Mouse (Mus musculus) MEL (cell line): ENCODE measurements around the gene Tmc1. TPM values are rescaled to one million over a fixed set of nuclear protein-coding genes. Genes with fewer than 3 reads are reported as not detected.

Experiments used
- DNase-seq: peaks from one replicate; pipeline ENCODE4 v3.0.0; 2011; ENCODE audit warnings: low read depth, low spot score
- H3K27ac ChIP-seq: 2 replicates; pipeline ENCODE4 v1.5.1; 2012; ENCODE audit warnings: low read depth, mild to moderate bottlenecking, control low read depth, low read length, moderate library complexity; ENCODE audit not compliant: control insufficient read depth
- H3K27me3 ChIP-seq, 2 experiments: fragments of 150-350 bp in 1 of 2; sonication (generic) in 1 of 2; 2 replicates each; pipeline ENCODE4 v1.6.1; 2012; ENCODE audit warnings: low read length in 2 of 2, mild to moderate bottlenecking in 2 of 2, improper control_type of control experiment in 1 of 2, moderate library complexity in 1 of 2; ENCODE audit not compliant: insufficient read depth in 2 of 2, control insufficient read depth in 1 of 2
- H3K36me3 ChIP-seq, 2 experiments: 2 replicates each; pipeline ENCODE4 v1.6.1; 2012 to 2014; ENCODE audit warnings: low read length in 2 of 2, improper control_type of control experiment in 1 of 2, inconsistent platforms in 1 of 2, mild to moderate bottlenecking in 1 of 2; ENCODE audit not compliant: insufficient read depth in 2 of 2, control insufficient read depth in 1 of 2
- H3K4me1 ChIP-seq, 2 experiments: fragments of 150-350 bp in 1 of 2; sonication (generic) in 1 of 2; 2 replicates each; pipeline ENCODE4 v1.6.1; 2012; ENCODE audit warnings: low read length in 2 of 2, improper control_type of control experiment in 1 of 2, mild to moderate bottlenecking in 1 of 2; ENCODE audit not compliant: insufficient read depth in 2 of 2, control insufficient read depth in 1 of 2
- H3K4me3 ChIP-seq, 2 experiments: fragments of 150-350 bp in 1 of 2; sonication (generic) in 1 of 2; 2 replicates each; pipeline ENCODE4 v1.5.1; 2012; ENCODE audit warnings: low read depth in 2 of 2, low read length in 2 of 2, mild to moderate bottlenecking in 2 of 2, moderate library complexity in 2 of 2, control low read depth in 1 of 2, improper control_type of control experiment in 1 of 2; ENCODE audit not compliant: control insufficient read depth in 1 of 2, insufficient read depth in 1 of 2
- H3K79me2 ChIP-seq: 2 replicates; pipeline ENCODE4 v1.6.1; 2012; ENCODE audit warnings: mild to moderate bottlenecking, low read length, moderate library complexity; ENCODE audit not compliant: control insufficient read depth, poor library complexity, insufficient read depth
- H3K9ac ChIP-seq: 2 replicates; pipeline ENCODE4 v1.6.1; 2012; ENCODE audit warnings: low read depth, mild to moderate bottlenecking, control low read depth, low read length, moderate library complexity; ENCODE audit not compliant: control insufficient read depth, poor library complexity, severe bottlenecking
- H3K9me3 ChIP-seq: fragments of 150-350 bp; sonication (generic); replicated peaks from 2 replicates; pipeline ENCODE4 v1.6.1; 2012; ENCODE audit warnings: mild to moderate bottlenecking, low read length, improper control_type of control experiment, moderate library complexity; ENCODE audit not compliant: insufficient read depth
- CHD2 ChIP-seq: IDR thresholded peaks from 2 replicates; pipeline ENCODE4 v1.6.1; 2011; ENCODE audit warnings: low read length, improper control_type of control experiment
- E2F4 ChIP-seq: IDR thresholded peaks from 2 replicates; pipeline ENCODE4 v1.6.1; 2011; ENCODE audit warnings: low read depth, low read length, improper control_type of control experiment, borderline replicate concordance
- ELF1 ChIP-seq: IDR thresholded peaks from 2 replicates; pipeline ENCODE4 v1.6.1; 2014; ENCODE audit warnings: low read depth, mild to moderate bottlenecking, inconsistent platforms, low read length, improper control_type of control experiment, moderate library complexity
- EP300 ChIP-seq, 2 experiments: IDR thresholded peaks; 2 replicates each; pipeline ENCODE4 v1.6.1; 2011; ENCODE audit warnings: improper control_type of control experiment in 2 of 2, low read length in 2 of 2, low read depth in 1 of 2, mild to moderate bottlenecking in 1 of 2
- ETS1 ChIP-seq: IDR thresholded peaks from 2 replicates; pipeline ENCODE4 v1.6.1; 2012; ENCODE audit warnings: low read depth, mild to moderate bottlenecking, inconsistent platforms, low read length, improper control_type of control experiment, moderate library complexity
- GATA1 ChIP-seq: IDR thresholded peaks from 2 replicates; pipeline ENCODE4 v1.6.1; 2011; ENCODE audit warnings: low read depth, low read length, improper control_type of control experiment
- JUND ChIP-seq: IDR thresholded peaks from 2 replicates; pipeline ENCODE4 v1.6.1; 2011; ENCODE audit warnings: low read depth, mild to moderate bottlenecking, improper control_type of control experiment, low read length
- KAT2A ChIP-seq: conservative IDR thresholded peaks from 2 replicates; pipeline ENCODE4 v1.6.1; 2012; ENCODE audit warnings: low read depth, low read length, improper control_type of control experiment, inconsistent platforms
- MAX ChIP-seq: IDR thresholded peaks from 2 replicates; pipeline ENCODE4 v1.6.1; 2011; ENCODE audit warnings: low read length, improper control_type of control experiment
- MAZ ChIP-seq: IDR thresholded peaks from 2 replicates; pipeline ENCODE4 v1.6.1; 2012; ENCODE audit warnings: low read depth, mild to moderate bottlenecking, inconsistent platforms, low read length, improper control_type of control experiment
- MXI1 ChIP-seq: IDR thresholded peaks from 2 replicates; pipeline ENCODE4 v1.6.1; 2011; ENCODE audit warnings: mild to moderate bottlenecking, low read depth, low read length, improper control_type of control experiment
- NELFE ChIP-seq: IDR thresholded peaks from 2 replicates; pipeline ENCODE4 v1.6.1; 2011; ENCODE audit warnings: low read depth, low read length, improper control_type of control experiment
- NRF1 ChIP-seq: IDR thresholded peaks from 2 replicates; pipeline ENCODE4 v1.6.1; 2014; ENCODE audit warnings: low read depth, mild to moderate bottlenecking, inconsistent platforms, low read length, improper control_type of control experiment, moderate library complexity; ENCODE audit not compliant: poor library complexity, insufficient read depth, severe bottlenecking
- POLR2AphosphoS5 ChIP-seq: IDR thresholded peaks from 2 replicates; pipeline ENCODE4 v1.6.1; 2012; ENCODE audit warnings: low read depth, borderline replicate concordance, mild to moderate bottlenecking, inconsistent platforms, low read length, moderate library complexity, mixed read lengths
- SIN3A ChIP-seq: IDR thresholded peaks from 2 replicates; pipeline ENCODE4 v1.6.1; 2012; ENCODE audit warnings: low read length, improper control_type of control experiment, inconsistent platforms
- TCF12 ChIP-seq: IDR thresholded peaks from 2 replicates; pipeline ENCODE4 v1.6.1; 2014; ENCODE audit warnings: low read depth, mild to moderate bottlenecking, inconsistent platforms, low read length, improper control_type of control experiment, moderate library complexity
- USF2 ChIP-seq, 2 experiments: IDR thresholded peaks; 2 replicates each; pipeline ENCODE4 v1.6.1; 2011 to 2012; ENCODE audit warnings: improper control_type of control experiment in 2 of 2, low read length in 2 of 2, borderline replicate concordance in 1 of 2, inconsistent platforms in 1 of 2, low read depth in 1 of 2, mild to moderate bottlenecking in 1 of 2; ENCODE audit not compliant: insufficient read depth in 1 of 2
- ZKSCAN1 ChIP-seq: IDR thresholded peaks from 2 replicates; pipeline ENCODE4 v1.6.1; 2012; ENCODE audit warnings: low read depth, mild to moderate bottlenecking, inconsistent platforms, low read length, improper control_type of control experiment, moderate library complexity
- ZNF384 ChIP-seq: IDR thresholded peaks from 2 replicates; pipeline ENCODE4 v1.6.1; 2012; ENCODE audit warnings: low read depth, mild to moderate bottlenecking, inconsistent platforms, low read length, improper control_type of control experiment
- polyA plus RNA-seq, 2 experiments: library from polyadenylated mRNA; stranded (reverse) in 1 of 2; unstranded in 1 of 2; fragments of >175 nt in 1 of 2; fragments of >200 nt in 1 of 2; gene quantifications; 2 replicates each; pipeline versions ENCODE4 v1.2.1 to v1.2.4; 2012; ENCODE audit warnings: low replicate concordance in 2 of 2, low read depth in 1 of 2; ENCODE audit not compliant: insufficient read length in 2 of 2, insufficient read depth in 1 of 2, missing spikeins in 1 of 2
- total RNA-seq: library from RNA; depleted of rRNA; stranded (reverse); fragments of 300-350 nt; gene quantifications from 2 replicates; pipeline ENCODE4 v1.2.3, GENCODE M21; 2012

Tmc1 gene
- total and polyA plus RNA-seq, 3 experiments = not detected

DNA sequence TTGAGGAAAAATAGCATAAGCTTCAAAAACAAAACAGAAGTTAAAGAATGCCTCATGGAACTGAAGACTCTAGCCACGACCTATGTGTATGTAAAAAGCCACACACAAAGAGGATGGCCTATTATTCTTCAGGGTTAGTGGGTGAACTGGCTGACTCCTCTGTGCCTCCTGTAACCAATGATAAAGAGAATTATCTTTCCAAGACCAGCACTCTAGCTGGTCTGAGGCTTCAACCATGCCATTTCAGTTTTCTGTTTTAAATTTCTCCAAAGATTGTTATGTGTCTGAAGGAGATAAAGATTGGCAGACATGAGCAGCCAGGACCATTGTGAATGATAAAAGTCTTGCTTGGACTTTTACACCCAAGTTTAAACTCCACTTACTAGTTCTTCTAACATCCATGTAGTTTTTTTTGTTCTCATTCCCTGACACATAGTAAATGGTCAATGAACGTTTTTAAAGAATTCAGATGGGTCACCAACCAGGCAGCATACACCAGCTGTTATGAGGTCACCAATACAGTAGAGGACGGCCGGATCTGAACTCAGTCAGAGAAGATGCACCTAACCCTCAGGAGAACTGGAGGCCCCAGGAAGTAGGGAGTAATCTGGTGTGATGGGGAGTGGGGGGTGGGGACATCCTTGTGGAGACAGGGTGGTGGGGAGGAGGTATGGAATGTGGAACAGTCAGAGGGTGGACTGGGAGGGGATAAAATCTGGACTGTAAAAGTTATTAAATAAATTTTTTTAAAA lies 192.2 kb downstream of the Tmc1 start (continued):
- TF ChIP-seq SIN3A = no peak
- TF ChIP-seq MXI1 = no peak
- peak; percentile 71 for TF ChIP-seq ETS1

- peak; percentile 77 for DNase-seq
- H3K36me3 ChIP-seq = peaks cover 0 to 12% of the 10 kb centered on the region in 2 experiments; a peak in 2 of 4 replicates
- TF ChIP-seq USF2 (IDR thresholded peaks at IDR 0.05; ENCODE audit: borderline replicate concordance in 1 of 2, insufficient read depth in 1 of 2, low read depth in 1 of 2, low read length in 2 of 2) = no peak
- TF ChIP-seq ETS1 = peak; percentile 34; the same call in 1 of the 2 replicates
- TF ChIP-seq ELF1 = no peak
- peak; percentile 46 for TF ChIP-seq GATA1
- TF ChIP-seq TCF12 = peak; percentile 77
- TF ChIP-seq ZKSCAN1 = no peak
- peak; percentile 73 to 75; a peak in 3 of 4 replicates for TF ChIP-seq EP300 (IDR thresholded peaks at IDR 0.05; ENCODE audit: low read depth in 1 of 2, low read length in 2 of 2)
- H3K79me2 ChIP-seq = no peaks in the 10 kb centered on the region
- H3K4me3 ChIP-seq = 0 out of 4 replicates have a peak overlapping the region, but pooled peaks of 1 of the 2 experiments have one; percentile 10
- no peaks in the 10 kb centered on the region for H3K27me3 ChIP-seq
- peaks cover 8% of the 10 kb centered on the region in 2 experiments; a peak in 3 of 4 replicates for H3K4me1 ChIP-seq
- H3K9ac ChIP-seq = no peak overlapping the region
- H3K27ac ChIP-seq = no peak overlapping the region
- H3K9me3 ChIP-seq = no peaks in the 10 kb centered on the region
Observed at GRCm38 (mm10) chr19:20761119-20761518, 192.9 kb downstream of the Tmc1 start.

- Histone ChIP-seq H3K4me1 (no peaks in the 10 kb centered on the region), H3K36me3 (no peaks in the 10 kb centered on the region), H3K9me3 (no peaks in the 10 kb centered on the region), H3K79me2 (no peaks in the 10 kb centered on the region), H3K27ac (no peak overlapping the region), H3K27me3 (no peaks in the 10 kb centered on the region), H3K4me3 (no peak overlapping the region), H3K9ac (no peak overlapping the region)
- no peak for DNase-seq
- TF ChIP-seq GATA1 (no peak), ZNF384 (no peak), NELFE (no peak), JUND (no peak), MAZ (no peak), CHD2 (no peak), MAX (no peak), POLR2AphosphoS5 (no peak), KAT2A (no peak), NRF1 (no peak), SIN3A (no peak), E2F4 (no peak), USF2 (IDR thresholded peaks at IDR 0.05; ENCODE audit: borderline replicate concordance in 1 of 2, insufficient read depth in 1 of 2, low read depth in 1 of 2, low read length in 2 of 2) (no peak)
Observed at GRCm38 (mm10) chr19:20744630-20745029, 209.4 kb downstream of the Tmc1 start.
